Mouse (Mus musculus): ENCODE measurements at regions not wholly inside any gene's neighbourhood (a gene's known extent, or its start where the extent isn't known, plus 50 kb on each side); places are given as distances from the start of the nearest gene placed in this dataset.
A peak's percentile ranks its signal among the peaks of the same experiment; 100 is the strongest.

- Histone ChIP-seq H3K9me3 (replicated peaks) (no peaks in the 10 kb centered on the region), H3K4me1 (replicated peaks) (no peaks in the 10 kb centered on the region), H3K4me2 (no peak overlapping the region), H3K27ac (replicated peaks) (no peak overlapping the region), H3K36me3 (replicated peaks) (no peaks in the 10 kb centered on the region), H3K27me3 (peaks cover 18% of the 10 kb centered on the region), H3K9ac (no peak overlapping the region), H3K4me3 (replicated peaks) (no peak overlapping the region)
- ATAC-seq (ENCODE audit: insufficient read depth): no peak
- WGBS (ENCODE audit: insufficient replicate concordance): 23% methylated on average over 4 of the region's 4 CpGs
These were observed 142.1 kb upstream of the Slc22a12 start for GRCm38 (mm10) chr19:6684921-6685320.

- Histone ChIP-seq H3K27ac (replicated peaks) (no peak overlapping the region), H3K9me3 (replicated peaks) (no peaks in the 10 kb centered on the region), H3K27me3 (no peaks in the 10 kb centered on the region), H3K4me3 (replicated peaks) (no peak overlapping the region), H3K36me3 (replicated peaks) (no peaks in the 10 kb centered on the region), H3K4me1 (replicated peaks) (no peaks in the 10 kb centered on the region), H3K9ac (no peak overlapping the region), H3K4me2 (no peak overlapping the region)
- no peak for ATAC-seq (ENCODE audit: insufficient read depth)
- 21% methylated on average over 14 of the region's 14 CpGs for WGBS (ENCODE audit: insufficient replicate concordance)
These were observed 136.8 kb upstream of the Slc22a12 start for GRCm38 (mm10) chr19:6679392-6680307.

DNA sequence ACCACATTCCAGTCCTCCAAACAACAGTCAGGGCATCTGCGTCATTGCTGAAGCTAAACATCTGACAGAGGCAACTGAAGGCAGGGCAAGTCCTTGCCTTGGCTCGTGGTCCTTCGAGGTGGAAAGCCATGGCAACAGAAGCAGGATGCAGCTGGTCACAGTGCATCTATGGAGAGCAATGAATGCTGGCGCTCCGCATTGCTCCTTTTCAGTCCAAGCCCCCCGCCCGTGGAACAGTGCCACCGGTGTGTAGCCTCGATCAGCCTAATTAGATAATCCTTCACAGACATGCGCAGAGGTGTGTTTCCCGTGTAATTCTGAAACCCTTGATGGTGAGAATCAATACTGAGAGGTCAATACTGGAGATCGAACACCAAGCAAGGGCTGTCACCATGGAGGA, 134.7 kb upstream of the Slc22a12 start:
- no peaks in the 10 kb centered on the region for H3K27me3 ChIP-seq
- H3K4me2 ChIP-seq: no peak overlapping the region
- no peak overlapping the region for H3K4me3 ChIP-seq (replicated peaks)
- ATAC-seq (ENCODE audit: insufficient read depth): no peak
- H3K9me3 ChIP-seq (replicated peaks): no peaks in the 10 kb centered on the region
- WGBS (ENCODE audit: insufficient replicate concordance): 72% methylated on average over 12 of the region's 12 CpGs
- H3K36me3 ChIP-seq (replicated peaks): no peaks in the 10 kb centered on the region
- no peak overlapping the region for H3K27ac ChIP-seq (replicated peaks)
- no peak overlapping the region for H3K9ac ChIP-seq
- H3K4me1 ChIP-seq (replicated peaks): no peaks in the 10 kb centered on the region

DNA sequence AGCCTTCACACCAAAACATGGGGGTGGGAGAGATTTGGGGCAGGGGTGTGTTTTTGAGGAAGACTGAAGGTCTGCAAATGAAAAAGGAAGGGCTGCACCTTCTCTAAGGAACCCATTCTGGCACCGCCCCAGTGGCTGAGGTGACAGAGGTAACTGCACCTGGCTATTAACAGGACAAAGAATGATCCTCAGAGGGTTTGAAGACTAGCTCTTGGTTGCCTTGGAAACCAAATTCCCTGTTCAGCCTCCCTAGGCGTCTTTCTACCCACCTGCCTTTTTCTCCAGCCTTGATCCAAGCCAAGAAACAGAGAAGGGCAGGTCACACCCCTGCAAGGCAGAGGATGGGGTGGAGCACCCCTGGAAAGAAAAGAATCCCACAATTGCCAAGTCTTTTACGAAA, 132.8 kb upstream of the Slc22a12 start:
- Histone ChIP-seq H3K9me3 (replicated peaks) (no peaks in the 10 kb centered on the region), H3K4me3 (replicated peaks) (no peak overlapping the region), H3K27me3 (no peaks in the 10 kb centered on the region), H3K27ac (replicated peaks) (no peak overlapping the region), H3K4me1 (replicated peaks) (no peaks in the 10 kb centered on the region), H3K36me3 (replicated peaks) (no peaks in the 10 kb centered on the region), H3K9ac (no peak overlapping the region), H3K4me2 (no peak overlapping the region)
- WGBS (ENCODE audit: insufficient replicate concordance): 58% methylated on average over 3 of the region's 3 CpGs
- ATAC-seq (ENCODE audit: insufficient read depth): no peak

GRCm38 (mm10) chr19:6671696-6672095, 128.9 kb upstream of the Slc22a12 start:
- whole genome bisulfite sequencing (ENCODE audit: insufficient replicate concordance): 68% methylated on average over 6 of the region's 6 CpGs
- no peak for ATAC-seq (ENCODE audit: insufficient read depth)
- no peaks in the 10 kb centered on the region for H3K9me3 ChIP-seq (replicated peaks)

GRCm38 (mm10) chr19:6669881-6670280, 127.0 kb upstream of the Slc22a12 start:
- H3K36me3 ChIP-seq (replicated peaks): no peaks in the 10 kb centered on the region
- no peak for ATAC-seq (ENCODE audit: insufficient read depth)
- H3K4me3 ChIP-seq (replicated peaks): no peak overlapping the region
- H3K27me3 ChIP-seq: no peaks in the 10 kb centered on the region
- H3K4me2 ChIP-seq: no peak overlapping the region; the same call in 1 of the 2 replicates
- no peak overlapping the region for H3K27ac ChIP-seq (replicated peaks)
- no peaks in the 10 kb centered on the region for H3K9me3 ChIP-seq (replicated peaks)
- 28% methylated on average over 8 of the region's 8 CpGs for WGBS (ENCODE audit: insufficient replicate concordance)
- H3K9ac ChIP-seq: no peak overlapping the region
- peaks cover 7% of the 10 kb centered on the region; the same call in 1 of the 2 replicates for H3K4me1 ChIP-seq (replicated peaks)

More at GRCm38 (mm10) chr19:6671696-6672095, 128.9 kb upstream of the Slc22a12 start:
- Histone ChIP-seq H3K4me1 (replicated peaks) (peaks cover 7% of the 10 kb centered on the region; the same call in 1 of the 2 replicates), H3K27ac (replicated peaks) (no peak overlapping the region), H3K27me3 (no peaks in the 10 kb centered on the region), H3K4me2 (no peak overlapping the region), H3K4me3 (replicated peaks) (no peak overlapping the region), H3K9ac (no peak overlapping the region), H3K36me3 (replicated peaks) (no peaks in the 10 kb centered on the region)

DNA sequence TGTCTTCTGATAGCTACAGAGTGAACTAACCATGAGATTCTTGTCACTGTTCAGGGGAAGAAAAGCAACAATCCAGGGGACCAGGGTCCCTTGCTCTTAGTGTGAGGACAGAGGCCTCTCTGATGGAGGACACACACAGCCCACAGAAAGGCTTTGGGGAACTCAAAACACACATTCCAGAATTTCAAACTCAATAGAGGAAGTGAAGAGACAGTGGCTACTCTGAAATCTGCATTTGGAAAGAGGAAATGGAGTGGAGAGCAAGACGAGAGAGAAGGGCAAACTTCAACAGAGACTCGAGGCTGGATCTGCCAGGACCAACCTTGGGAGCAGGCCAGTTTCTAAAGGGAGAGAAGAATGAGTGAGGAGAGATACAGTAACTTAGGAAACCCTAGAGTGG, 125.7 kb upstream of the Slc22a12 start:
- no peak for ATAC-seq (ENCODE audit: insufficient read depth)
- Histone ChIP-seq H3K4me1 (replicated peaks) (peaks cover 13% of the 10 kb centered on the region; the same call in 1 of the 2 replicates), H3K9me3 (replicated peaks) (no peaks in the 10 kb centered on the region), H3K36me3 (replicated peaks) (no peaks in the 10 kb centered on the region), H3K27me3 (no peaks in the 10 kb centered on the region), H3K4me3 (replicated peaks) (no peak overlapping the region), H3K27ac (replicated peaks) (0 out of 2 replicates have a peak overlapping the region, but pooled peaks have one; percentile 48), H3K4me2 (no peak overlapping the region), H3K9ac (no peak overlapping the region)
- WGBS (ENCODE audit: insufficient replicate concordance): 18% methylated on average over 2 of the region's 2 CpGs

GRCm38 (mm10) chr19:6666187-6666722, 123.4 kb upstream of the Slc22a12 start:
- Histone ChIP-seq H3K9ac (no peak overlapping the region), H3K4me3 (replicated peaks) (no peak overlapping the region), H3K9me3 (replicated peaks) (no peaks in the 10 kb centered on the region), H3K4me2 (no peak overlapping the region), H3K27ac (replicated peaks) (no peak overlapping the region), H3K27me3 (no peaks in the 10 kb centered on the region), H3K36me3 (replicated peaks) (no peaks in the 10 kb centered on the region), H3K4me1 (replicated peaks) (peaks cover 35% of the 10 kb centered on the region)
- ATAC-seq (ENCODE audit: insufficient read depth): no peak
- WGBS (ENCODE audit: insufficient replicate concordance): 59% methylated on average over 6 of the region's 6 CpGs

DNA sequence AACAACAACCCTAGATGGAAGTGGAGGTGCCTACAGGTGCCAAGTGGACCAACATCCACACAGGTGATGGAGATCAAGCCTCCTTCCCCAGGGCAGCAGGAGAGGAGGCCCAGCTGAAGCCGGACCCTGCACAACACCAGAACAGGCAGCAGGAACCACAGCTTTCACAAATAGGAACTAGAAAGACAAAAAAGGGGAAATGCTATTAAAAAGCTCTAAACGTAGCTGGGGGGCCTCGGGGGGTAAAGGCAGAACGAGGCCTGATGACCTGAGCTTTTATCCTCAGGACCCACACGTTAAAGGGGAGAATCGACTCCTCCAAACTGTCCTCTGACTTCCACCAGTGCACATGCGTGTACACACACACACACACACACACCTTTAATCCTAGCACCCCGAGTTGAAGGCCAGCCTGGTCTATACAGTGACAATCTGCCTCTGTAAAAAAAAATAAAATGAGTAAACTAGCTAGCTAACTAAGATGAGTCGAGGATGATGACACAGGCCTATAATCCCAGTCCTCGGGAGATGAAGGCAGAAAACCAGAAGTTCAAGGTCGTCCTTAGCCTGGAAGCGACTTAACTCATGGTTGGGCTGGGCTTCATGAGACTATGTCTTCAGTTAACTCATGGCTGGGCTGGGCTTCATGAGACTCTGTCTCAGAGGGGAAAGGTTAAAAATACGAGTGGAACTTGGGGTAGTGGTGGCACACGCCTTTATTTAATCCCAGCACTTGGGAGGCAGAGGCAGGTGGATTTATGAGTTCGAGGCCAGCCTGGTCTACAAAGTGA, 122.6 kb upstream of the Slc22a12 start:
- ATAC-seq (ENCODE audit: insufficient read depth): no peak
- Histone ChIP-seq H3K4me2 (no peak overlapping the region), H3K4me1 (replicated peaks) (peaks cover 43% of the 10 kb centered on the region), H3K36me3 (replicated peaks) (no peaks in the 10 kb centered on the region), H3K27ac (replicated peaks) (peak overlapping the region; percentile 41; the same call in 1 of the 2 replicates), H3K9me3 (replicated peaks) (no peaks in the 10 kb centered on the region), H3K9ac (no peak overlapping the region), H3K4me3 (replicated peaks) (no peak overlapping the region), H3K27me3 (no peaks in the 10 kb centered on the region)
- WGBS (ENCODE audit: insufficient replicate concordance): 33% methylated on average over 15 of the region's 15 CpGs

- Histone ChIP-seq H3K27ac (replicated peaks) (no peak overlapping the region), H3K27me3 (no peaks in the 10 kb centered on the region), H3K9me3 (replicated peaks) (no peaks in the 10 kb centered on the region), H3K4me1 (replicated peaks) (peaks cover 53% of the 10 kb centered on the region), H3K4me2 (no peak overlapping the region), H3K9ac (no peak overlapping the region), H3K36me3 (replicated peaks) (no peaks in the 10 kb centered on the region), H3K4me3 (replicated peaks) (no peak overlapping the region)
- WGBS (ENCODE audit: insufficient replicate concordance): 50% methylated on average over 12 of the region's 12 CpGs
- no peak for ATAC-seq (ENCODE audit: insufficient read depth)
These were observed 121.6 kb upstream of the Slc22a12 start for GRCm38 (mm10) chr19:6664311-6664952.
